Mouse (Mus musculus) left cerebral cortex, postnatal 4 days (tissue): ENCODE results near the gene Adam22. TPM values are rescaled to one million over a fixed set of nuclear protein-coding genes. Genes with fewer than 3 reads are reported as not detected.
A peak's percentile ranks its signal among the peaks of the same experiment; 100 is the strongest.

Experiments used
- DNase-seq: peaks from one replicate; pipeline ENCODE4 v3.0.0-alpha.2; 2022
- intact Hi-C: fragments of 180-260 bp; cut with DNase I; formaldehyde crosslinking; loops from one replicate; pipeline ENCODE4 v1.15.1; 2025
- total RNA-seq, 2 experiments: library from RNA; stranded (reverse); gene quantifications; 2 replicates each; pipeline ENCODE4 v1.2.3; 2021

Gene Adam22
- 100 to 1,000 TPM; 140 TPM for total RNA-seq

DNA sequence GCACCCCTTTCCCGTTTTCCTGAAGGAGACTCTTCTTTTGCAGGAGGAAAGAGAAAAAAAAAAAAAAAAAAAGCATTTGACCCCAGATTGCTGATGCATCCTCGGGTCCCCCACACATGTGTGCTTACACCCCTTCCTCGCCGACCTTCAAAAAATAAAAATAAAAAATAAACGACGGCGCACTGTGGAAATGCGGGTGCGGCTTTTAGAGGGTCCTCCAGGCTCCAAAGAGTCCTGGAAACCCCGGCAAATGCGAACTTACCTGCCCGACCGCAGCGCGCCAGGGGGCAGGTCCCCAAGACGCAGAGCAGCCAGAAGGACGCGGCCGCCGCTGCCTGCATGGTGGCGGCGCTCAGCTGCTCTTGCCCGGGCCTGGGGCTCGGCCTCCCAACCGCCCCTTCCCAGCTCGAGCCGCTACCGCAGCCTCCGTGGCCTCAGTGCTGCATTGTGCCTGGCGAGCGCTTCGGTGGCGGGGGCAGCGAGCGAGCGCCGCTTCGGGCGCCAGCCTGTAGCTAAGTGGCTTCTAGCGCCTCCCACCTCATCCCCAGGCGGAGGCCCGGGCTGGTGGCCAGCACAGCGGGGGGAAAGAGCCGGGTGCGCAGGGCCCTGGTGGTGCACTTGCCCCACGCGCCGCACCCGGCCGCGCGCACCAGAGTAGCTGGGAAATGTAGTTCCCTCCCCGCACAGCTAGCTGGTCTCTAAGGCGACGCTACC lies at the start of gene Adam22:
TSS of gene Adam22 (minus strand) at position 547 of the 714 bp plus-strand sequence.
- peak; percentile 92 for DNase-seq
- intact Hi-C loops, result loop anchor here (5.0 kb wide), 1 partner anchor 205 kb away; no protein-coding TSS in a partner anchor

GRCm38 (mm10) chr5:8417443-8417842 lies 49.5 kb upstream of the Adam22 start:
- DNase-seq, result no peak
- intact Hi-C loops, result no loop called here

DNA sequence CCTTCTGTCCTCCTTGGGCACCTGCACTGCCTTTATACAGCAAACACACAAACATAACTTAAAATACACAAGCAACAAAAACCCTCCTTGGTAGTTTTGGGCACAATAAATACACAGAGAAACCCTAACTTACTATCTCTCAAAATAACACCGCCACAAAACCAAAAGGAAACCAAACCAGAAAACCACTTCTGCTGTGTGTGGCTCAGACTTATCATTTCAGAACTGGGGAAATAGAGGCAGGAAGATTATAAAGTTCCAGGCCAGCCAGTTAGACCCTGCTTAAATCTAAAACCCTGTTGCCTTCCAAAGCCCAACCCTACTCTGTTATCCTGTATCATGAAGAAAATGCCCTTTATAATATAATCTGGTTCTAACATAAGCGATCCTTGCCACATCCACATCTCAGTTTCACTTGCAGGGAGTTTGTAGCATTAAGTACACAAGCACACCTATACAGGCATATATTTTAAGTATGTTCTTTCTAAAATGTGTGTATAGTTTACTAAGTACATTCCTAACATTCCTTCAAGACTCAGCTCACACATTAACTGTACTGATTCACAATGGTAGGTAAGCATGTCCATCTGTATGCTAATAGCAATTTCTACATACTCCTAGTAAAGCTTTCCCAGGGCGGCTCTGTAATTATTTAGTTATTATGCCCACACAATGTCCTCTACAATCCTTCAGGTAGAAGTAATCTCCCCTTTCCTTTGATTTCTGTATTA lies 48.9 kb upstream of the Adam22 start:
- intact Hi-C loops, result no loop called here
- DNase-seq, result no peak

GRCm38 (mm10) chr5:8408746-8409145 lies 40.8 kb upstream of the Adam22 start:
- no peak for DNase-seq
- intact Hi-C loops, result no loop called here

GRCm38 (mm10) chr5:8397587-8398249 lies 29.8 kb upstream of the Adam22 start:
- intact Hi-C loops, result no loop called here
- DNase-seq, result no peak

GRCm38 (mm10) chr5:8393891-8394583 lies 26.1 kb upstream of the Adam22 start:
- DNase-seq, result no peak
- intact Hi-C loops, result no loop called here

- DNase-seq, result no peak
- intact Hi-C loops, result no loop called here
Observed at GRCm38 (mm10) chr5:8374297-8374906, 6.4 kb upstream of the Adam22 start.

GRCm38 (mm10) chr5:8373415-8373814 lies 5.5 kb upstream of the Adam22 start:
- no peak for DNase-seq
- intact Hi-C loops, result no loop called here

DNA sequence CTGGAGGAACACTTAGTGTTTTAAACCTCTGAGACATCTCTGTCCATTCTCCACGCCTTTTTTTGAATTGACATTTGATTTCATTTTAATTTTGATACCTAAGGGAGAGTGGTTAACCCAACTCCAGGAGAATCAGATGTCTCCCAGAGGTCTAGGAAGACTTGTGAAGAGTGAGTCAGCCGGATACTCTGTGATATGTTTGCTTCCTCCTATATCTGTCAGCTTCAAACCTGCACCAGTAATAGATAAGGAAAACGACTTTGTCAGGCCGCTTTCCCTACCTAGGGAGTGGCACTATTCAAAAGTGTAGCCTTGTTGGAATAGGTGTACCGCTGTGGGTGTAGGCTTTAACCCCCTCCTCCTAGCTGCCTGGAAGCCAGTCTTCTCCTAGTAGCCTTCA lies 821 bp upstream of the Adam22 start:
- intact Hi-C loops, result loop anchor here (5.0 kb wide), 1 partner anchor 206 kb away; no protein-coding TSS in a partner anchor
- DNase-seq, result no peak

DNA sequence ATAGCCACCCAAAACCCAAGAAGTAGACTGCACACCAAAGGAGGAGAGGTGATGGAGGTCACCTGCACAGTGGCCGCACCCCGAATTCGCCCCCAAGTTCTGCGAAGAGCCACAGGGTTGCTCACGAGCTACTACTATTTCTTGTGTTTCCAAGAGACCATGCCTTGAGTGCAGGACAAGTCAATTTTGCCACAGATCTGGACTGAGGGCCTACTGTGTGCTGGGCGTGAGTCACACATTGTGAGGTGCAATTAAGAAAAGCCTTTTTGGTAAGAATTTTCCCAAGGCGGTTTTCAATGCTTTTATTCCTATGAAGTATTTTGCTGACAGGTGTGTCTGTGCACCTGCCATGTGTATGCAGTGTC lies 350 bp upstream of the Adam22 start:
- DNase-seq, result no peak
- intact Hi-C loops, result loop anchor here (5.0 kb wide), 1 partner anchor 206 kb away; no protein-coding TSS in a partner anchor

- peak; percentile 25 for DNase-seq
- intact Hi-C loops, result loop anchor here (5.0 kb wide), 1 partner anchor 205 kb away; no protein-coding TSS in a partner anchor
Observed at GRCm38 (mm10) chr5:8366771-8367613, 968 bp downstream of the Adam22 start.

GRCm38 (mm10) chr5:8362361-8362760 lies 5.6 kb downstream of the Adam22 start:
- DNase-seq, result peak; percentile 17
- intact Hi-C loops, result no loop called here

DNA sequence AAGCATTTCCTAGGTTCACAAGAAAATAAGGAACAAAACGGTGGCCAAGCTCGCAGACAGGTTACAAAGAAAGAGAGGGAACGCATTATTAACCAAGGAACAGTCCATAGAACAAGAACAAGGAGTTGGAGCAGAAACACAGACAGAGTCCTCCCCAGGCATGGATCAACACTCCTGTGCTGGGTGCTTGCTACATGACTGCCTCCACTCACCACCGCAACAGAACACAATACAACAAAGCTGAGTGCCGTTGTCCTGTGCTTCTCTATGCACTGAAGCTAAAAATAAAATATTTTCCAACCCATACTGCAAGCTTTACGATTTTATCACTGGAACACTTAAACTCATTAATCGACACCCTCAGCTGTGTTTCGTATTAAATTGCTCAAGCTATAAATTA lies 10.3 kb downstream of the Adam22 start:
- intact Hi-C loops, result no loop called here
- no peak for DNase-seq

GRCm38 (mm10) chr5:8356885-8357651 lies 10.9 kb downstream of the Adam22 start:
- intact Hi-C loops, result no loop called here
- no peak for DNase-seq

DNA sequence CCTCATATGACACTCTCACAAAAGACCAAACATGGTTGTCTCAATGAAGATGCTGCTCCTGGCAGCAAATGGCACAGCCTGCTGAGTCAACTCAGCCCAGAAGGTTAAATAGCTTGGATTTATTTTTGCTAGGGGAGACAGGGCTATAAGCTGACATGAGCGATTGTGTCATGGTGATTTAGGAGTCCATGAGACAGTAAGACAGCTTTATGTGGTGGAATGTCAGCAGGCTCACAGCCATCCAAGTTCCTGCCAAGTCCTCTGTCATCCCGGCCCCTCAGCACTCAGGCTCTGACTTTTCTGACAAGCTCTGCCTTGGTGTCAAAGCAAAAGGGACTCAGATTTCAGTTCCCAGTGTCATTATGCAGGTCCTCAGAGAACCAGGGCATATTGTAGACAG lies 11.6 kb downstream of the Adam22 start:
- intact Hi-C loops, result no loop called here
- DNase-seq, result peak; percentile 8

GRCm38 (mm10) chr5:8349557-8349956 lies 18.4 kb downstream of the Adam22 start:
- intact Hi-C loops, result no loop called here
- DNase-seq, result no peak

GRCm38 (mm10) chr5:8346329-8346728 lies 21.6 kb downstream of the Adam22 start:
- DNase-seq, result no peak
- intact Hi-C loops, result no loop called here

DNA sequence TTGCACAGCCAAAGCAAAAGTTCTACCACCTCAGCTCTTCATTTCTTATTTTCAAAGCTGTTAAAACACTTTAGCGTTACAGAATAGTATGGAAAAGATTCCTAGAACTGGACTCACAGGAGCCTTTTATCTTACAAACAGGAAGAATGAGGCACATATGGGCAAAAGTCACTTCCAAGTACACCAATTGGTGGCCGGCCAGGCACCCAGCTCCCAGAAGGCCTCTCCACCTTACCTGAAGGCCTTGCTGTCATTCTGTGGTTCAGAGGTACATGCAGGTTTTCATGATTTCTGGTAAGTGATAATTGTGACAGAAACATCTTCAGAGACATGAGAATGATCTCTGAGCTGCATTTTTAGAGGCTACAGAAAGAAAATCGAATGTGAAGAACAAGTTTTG lies 24.7 kb downstream of the Adam22 start:
- intact Hi-C loops, result no loop called here
- no peak for DNase-seq

- intact Hi-C loops, result no loop called here
- DNase-seq, result no peak
Observed at GRCm38 (mm10) chr5:8341676-8342075, 26.3 kb downstream of the Adam22 start.
